Mouse (Mus musculus) erythroblast, embryonic 14.5 days (primary cell): ENCODE data around the gene Fam160a1.

ENCODE experiments used
- GATA1 ChIP-seq: IDR thresholded peaks from 2 replicates; pipeline ENCODE4 v1.6.1; 2012; ENCODE audit warnings: low read length, inconsistent platforms, mixed read lengths
- TAL1 ChIP-seq: IDR thresholded peaks from 3 replicates; pipeline ENCODE4 v1.6.1; 2012; ENCODE audit warnings: low read length, inconsistent platforms, mixed read lengths

GRCm38 (mm10) chr3:85833627-85834026 is 16.5 kb upstream of the Fam160a1 start:
- TF ChIP-seq GATA1 (no peak), TAL1 (no peak)
